Mouse (Mus musculus): ENCODE results near the gene Morn3. TPM values are rescaled to one million over a fixed set of nuclear protein-coding genes. Genes with fewer than 3 reads are reported as not detected.

The Morn3 gene
- polyA plus RNA-seq, 1 experiment from 2014 or later, result 0.45 TPM

DNA sequence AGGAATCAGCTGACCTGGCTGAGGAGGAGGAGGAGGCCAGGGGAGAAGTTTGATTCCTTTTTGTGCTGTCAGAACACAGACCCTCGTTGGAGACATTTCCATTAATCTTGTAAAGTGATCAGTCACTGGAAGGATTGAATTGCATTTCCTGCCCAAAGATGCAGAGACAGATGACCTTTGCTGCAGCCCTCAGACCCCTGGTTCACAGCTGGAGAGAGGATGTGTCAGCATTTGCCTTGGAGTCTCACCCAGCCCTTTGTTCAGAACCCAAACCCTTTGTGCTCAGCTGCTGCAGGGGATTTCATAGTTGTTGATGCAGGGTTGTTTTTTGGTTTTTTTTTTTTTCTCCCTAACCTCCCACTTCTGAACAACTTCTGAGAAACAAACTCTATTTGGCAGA lies 51.9 kb downstream of the Morn3 start:
- H3K9me3 ChIP-seq, result no peaks in the 10 kb centered on the region
- ATAC-seq, result peak; percentile 9; the same call in 1 of the 2 replicates
- no peak overlapping the region for H3K4me2 ChIP-seq (replicated peaks)
- whole genome bisulfite sequencing, result 0% methylated on average over 1 of the region's 1 CpGs
- no peak overlapping the region for H3K4me3 ChIP-seq (replicated peaks)
- no peaks in the 10 kb centered on the region for H3K27me3 ChIP-seq (replicated peaks)
- H3K36me3 ChIP-seq, result no peaks in the 10 kb centered on the region
- H3K9ac ChIP-seq, result no peak overlapping the region
- no peak overlapping the region for H3K27ac ChIP-seq
- peaks cover 12% of the 10 kb centered on the region for H3K4me1 ChIP-seq (replicated peaks)

DNA sequence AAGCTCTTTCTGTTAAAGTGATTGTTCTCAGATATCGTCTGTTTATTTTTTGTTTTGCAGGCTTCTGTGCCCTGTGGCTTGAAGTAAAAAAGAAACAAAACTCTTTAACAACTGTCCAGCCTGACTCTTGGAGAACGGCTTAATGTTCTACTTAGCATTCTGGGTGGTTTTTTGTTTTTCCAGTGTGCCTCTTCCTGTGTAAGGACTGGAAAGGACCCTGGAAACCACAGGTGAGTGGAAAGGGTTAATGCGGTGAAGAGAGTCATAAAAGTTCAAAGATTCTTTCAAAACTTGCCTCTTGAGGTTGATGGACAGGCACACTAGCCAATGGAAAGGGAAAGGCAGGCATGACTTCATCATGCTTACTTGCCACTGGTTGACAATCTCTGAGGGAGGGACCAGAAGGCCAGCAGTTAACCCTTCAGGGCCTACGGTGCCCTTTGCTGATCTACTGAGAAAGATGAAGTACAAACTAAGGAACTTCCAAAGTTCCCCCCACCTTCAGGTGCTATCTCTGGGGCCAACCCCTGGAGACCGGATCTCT lies 52.4 kb downstream of the Morn3 start:
- Histone ChIP-seq H3K4me3 (replicated peaks) (no peak overlapping the region), H3K27me3 (replicated peaks) (no peaks in the 10 kb centered on the region), H3K27ac (no peak overlapping the region), H3K4me2 (replicated peaks) (peak overlapping the region; percentile 45), H3K36me3 (no peaks in the 10 kb centered on the region), H3K9ac (no peak overlapping the region), H3K4me1 (replicated peaks) (peaks cover 16% of the 10 kb centered on the region), H3K9me3 (no peaks in the 10 kb centered on the region)
- 7% methylated on average over 5 of the region's 5 CpGs for WGBS
- ATAC-seq, result peak; percentile 95

- Histone ChIP-seq H3K4me2 (replicated peaks) (peak overlapping the region; percentile 45; the same call in 1 of the 2 replicates), H3K9me3 (no peaks in the 10 kb centered on the region), H3K27me3 (replicated peaks) (no peaks in the 10 kb centered on the region), H3K27ac (no peak overlapping the region), H3K9ac (no peak overlapping the region), H3K4me1 (replicated peaks) (peaks cover 16% of the 10 kb centered on the region), H3K4me3 (replicated peaks) (no peak overlapping the region), H3K36me3 (no peaks in the 10 kb centered on the region)
- 43% methylated on average over 2 of the region's 2 CpGs for WGBS
- 0 out of 2 replicates have a peak, but pooled peaks have one; percentile 17 for ATAC-seq
These were observed 53.0 kb downstream of the Morn3 start for GRCm38 (mm10) chr5:122993811-122994210.

GRCm38 (mm10) chr5:122991350-122992004 lies 55.3 kb downstream of the Morn3 start:
- H3K36me3 ChIP-seq, result no peaks in the 10 kb centered on the region
- no peaks in the 10 kb centered on the region for H3K27me3 ChIP-seq (replicated peaks)
- no peak overlapping the region for H3K4me2 ChIP-seq (replicated peaks)
- WGBS, result 39% methylated on average over 5 of the region's 5 CpGs
- no peak overlapping the region for H3K4me3 ChIP-seq (replicated peaks)
- H3K27ac ChIP-seq, result no peak overlapping the region
- ATAC-seq, result no peak
- H3K9me3 ChIP-seq, result no peaks in the 10 kb centered on the region
- H3K9ac ChIP-seq, result peak overlapping the region; percentile 3; the same call in 1 of the 2 replicates
- H3K4me1 ChIP-seq (replicated peaks), result peaks cover 25% of the 10 kb centered on the region

DNA sequence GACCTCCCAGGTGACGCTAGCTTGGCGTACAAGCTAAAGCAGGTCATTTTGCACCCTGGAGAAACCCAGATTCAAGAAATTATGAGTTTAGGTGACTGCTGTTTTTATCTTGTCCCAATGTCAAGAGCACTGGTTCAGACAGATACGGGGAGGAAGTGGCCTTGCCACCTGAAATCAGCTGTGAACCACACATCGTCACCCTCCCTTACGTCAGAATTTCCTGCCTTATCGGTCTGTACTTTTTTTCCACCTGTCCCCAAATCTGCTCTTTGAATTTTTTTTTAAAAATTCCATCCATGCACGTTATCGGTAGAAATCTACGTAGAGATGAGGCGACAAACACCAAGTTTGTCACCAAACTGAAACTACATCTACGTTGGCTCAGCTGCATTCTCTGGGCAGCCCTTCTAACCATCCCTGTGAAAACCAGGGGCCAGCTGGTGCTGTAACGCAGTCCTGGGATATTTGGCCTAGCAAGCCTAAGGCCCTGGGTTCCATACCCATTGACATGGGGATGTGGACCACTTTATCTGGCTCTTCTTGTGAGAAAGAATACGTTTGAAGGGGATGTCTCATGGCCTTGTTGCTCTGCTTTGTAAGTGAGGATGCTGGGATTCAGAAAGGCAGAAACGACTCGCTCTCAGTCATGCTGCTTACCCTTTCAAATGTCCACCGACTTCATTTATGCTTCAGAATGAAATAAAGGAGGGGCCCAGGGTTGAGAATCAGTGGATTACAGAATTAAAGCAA lies 56.2 kb downstream of the Morn3 start:
- ATAC-seq, result no peak
- Histone ChIP-seq H3K4me2 (replicated peaks) (peak overlapping the region; percentile 100), H3K27ac (no peak overlapping the region), H3K27me3 (replicated peaks) (no peaks in the 10 kb centered on the region), H3K9ac (peak overlapping the region; percentile 66; the same call in 1 of the 2 replicates), H3K4me3 (replicated peaks) (peak overlapping the region; percentile 73), H3K4me1 (replicated peaks) (peaks cover 27% of the 10 kb centered on the region), H3K36me3 (no peaks in the 10 kb centered on the region), H3K9me3 (no peaks in the 10 kb centered on the region)
- WGBS, result 39% methylated on average over 16 of the region's 16 CpGs

DNA sequence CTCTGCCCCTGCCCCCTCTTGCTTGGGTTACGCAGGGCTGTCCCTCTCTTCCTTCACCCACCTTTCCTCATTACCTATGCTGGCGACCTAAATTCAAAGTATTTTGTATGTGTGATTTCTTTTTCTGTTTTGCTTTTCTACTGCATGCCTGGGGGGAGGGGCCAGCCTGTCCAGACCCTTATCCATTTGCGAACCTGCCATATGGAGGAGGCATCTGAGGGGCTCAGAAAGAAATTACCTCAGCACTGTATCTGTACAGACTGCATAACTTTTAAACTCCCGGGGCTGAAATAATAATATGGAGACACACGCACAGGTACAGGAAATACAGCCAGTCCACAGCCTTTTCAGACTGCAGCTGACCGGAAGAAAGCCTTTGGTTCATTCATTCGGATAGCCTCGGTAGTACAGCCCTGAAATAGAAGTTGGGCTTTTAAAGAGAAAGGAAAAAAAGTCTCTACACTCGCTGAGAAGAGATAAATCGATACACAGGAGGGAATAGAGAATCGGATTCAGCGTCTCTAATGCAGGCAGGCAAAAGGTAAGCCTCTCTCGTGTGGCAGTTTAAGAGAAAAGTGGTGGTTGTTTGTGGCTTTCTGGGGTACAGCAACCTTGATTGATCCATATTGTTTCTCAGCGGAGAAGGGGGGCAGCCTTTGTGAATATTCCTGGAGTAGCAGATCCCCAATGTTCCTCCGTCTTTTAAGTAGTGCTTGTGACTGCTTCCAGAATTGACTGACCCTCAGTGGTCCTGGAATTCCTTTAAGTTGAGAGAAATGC lies 57.1 kb downstream of the Morn3 start, which contains the start of gene Kdm2b:
Kdm2b (minus strand) TSS at position 273 of the 780 bp plus-strand sequence.
- WGBS, result 8% methylated on average over 15 of the region's 15 CpGs
- peak within 1 kb of the TSS; percentile 75 for H3K27ac ChIP-seq
- no peaks in the 10 kb centered on the region for H3K36me3 ChIP-seq
- peak within 1 kb of the TSS; percentile 100 for H3K4me2 ChIP-seq (replicated peaks)
- H3K9me3 ChIP-seq, result no peaks in the 10 kb centered on the region
- peak within 1 kb of the TSS; percentile 66 for H3K9ac ChIP-seq
- ATAC-seq, result peak; percentile 15
- H3K4me1 ChIP-seq (replicated peaks), result peaks cover 27% of the 10 kb centered on the region
- peak within 1 kb of the TSS; percentile 73 for H3K4me3 ChIP-seq (replicated peaks)
- H3K27me3 ChIP-seq (replicated peaks), result no peaks in the 10 kb centered on the region

DNA sequence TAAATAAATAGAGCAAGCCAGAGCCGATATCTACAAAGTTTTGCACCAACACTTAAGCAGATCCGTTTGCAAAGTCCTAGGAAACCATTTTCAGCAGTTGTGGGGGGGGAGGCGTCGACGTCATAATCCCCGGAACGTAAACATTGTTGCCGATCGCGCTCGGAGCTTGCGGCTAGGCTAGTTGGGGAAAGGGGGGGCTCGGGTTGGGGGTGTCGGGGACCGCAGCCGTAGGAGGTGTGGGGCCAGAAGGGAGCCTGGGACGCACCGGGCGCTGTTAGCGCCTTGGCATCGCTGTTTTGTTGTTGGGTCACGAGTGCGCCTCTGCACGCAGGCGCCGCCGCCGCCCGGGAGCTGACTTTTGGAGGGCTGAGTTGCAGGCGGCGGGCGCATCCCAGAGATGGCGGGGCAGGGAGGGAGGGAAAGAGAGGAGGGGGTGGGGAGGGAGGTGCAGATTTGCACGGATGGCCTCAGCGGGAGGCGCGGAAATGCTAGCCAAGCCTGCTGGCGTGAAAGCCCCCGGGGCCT lies 57.8 kb downstream of the Morn3 start:
- WGBS, result under 1% methylated on average over 38 of the region's 39 CpGs
- peaks cover 27% of the 10 kb centered on the region for H3K4me1 ChIP-seq (replicated peaks)

GRCm38 (mm10) chr5:122988021-122988751 lies 58.6 kb downstream of the Morn3 start:
- no peaks in the 10 kb centered on the region for H3K9me3 ChIP-seq
- WGBS, result under 1% methylated on average over 41 of the region's 41 CpGs
- peak overlapping the region; percentile 66 for H3K9ac ChIP-seq
- no peaks in the 10 kb centered on the region for H3K36me3 ChIP-seq
- H3K4me2 ChIP-seq (replicated peaks), result peak overlapping the region; percentile 100
- H3K27me3 ChIP-seq (replicated peaks), result no peaks in the 10 kb centered on the region
- peak overlapping the region; percentile 73 for H3K4me3 ChIP-seq (replicated peaks)
- peaks cover 27% of the 10 kb centered on the region for H3K4me1 ChIP-seq (replicated peaks)
- peak overlapping the region; percentile 72 for H3K27ac ChIP-seq
- peak; percentile 48 for ATAC-seq

More for the DNA sequence above, 57.8 kb downstream of the Morn3 start:
- Histone ChIP-seq H3K36me3 (no peaks in the 10 kb centered on the region), H3K4me2 (replicated peaks) (peak overlapping the region; percentile 100), H3K9ac (peak overlapping the region; percentile 66), H3K27ac (peak overlapping the region; percentile 75), H3K27me3 (replicated peaks) (no peaks in the 10 kb centered on the region), H3K4me3 (replicated peaks) (peak overlapping the region; percentile 73), H3K9me3 (no peaks in the 10 kb centered on the region)
- peak; percentile 63 for ATAC-seq

DNA sequence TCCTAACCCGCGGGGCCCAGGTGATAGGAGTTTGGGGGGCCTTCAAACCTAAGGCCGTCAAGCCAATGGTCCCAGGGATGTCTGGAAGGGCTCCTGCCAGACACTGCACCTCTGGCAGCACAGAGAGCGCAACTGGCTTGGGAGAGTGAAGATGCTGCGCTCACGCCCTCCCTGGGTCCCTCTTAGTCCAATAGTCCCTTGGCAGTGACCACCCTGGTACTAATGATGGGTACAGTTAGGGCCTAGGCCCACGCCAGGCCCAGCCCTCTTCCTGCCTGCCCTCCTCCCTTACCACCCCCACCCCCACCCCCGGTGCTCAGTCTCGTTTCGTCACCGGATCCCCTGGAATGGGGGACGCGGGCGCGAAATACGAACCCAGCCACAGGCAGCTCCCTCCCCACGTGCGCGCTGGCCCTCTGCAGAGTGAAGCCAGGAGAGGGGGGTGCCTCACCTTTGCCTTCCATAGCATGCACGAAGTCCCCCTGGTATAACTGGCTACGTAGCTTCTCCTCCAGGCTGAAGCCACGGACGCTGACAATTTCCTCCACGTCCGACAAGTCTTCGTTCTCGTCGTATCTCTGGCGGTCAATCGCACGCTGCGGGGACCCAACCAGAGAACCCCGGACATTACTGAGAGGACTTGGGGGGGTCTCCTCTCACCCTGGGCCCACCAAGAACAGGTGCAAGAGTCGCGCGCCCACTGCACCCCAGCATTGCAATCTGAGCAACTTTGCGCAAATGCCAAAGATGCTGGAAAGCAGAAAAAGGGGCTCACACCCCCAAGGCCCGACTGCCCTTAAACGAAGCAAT lies 59.4 kb downstream of the Morn3 start:
- Histone ChIP-seq H3K9me3 (no peaks in the 10 kb centered on the region), H3K27ac (no peak overlapping the region), H3K4me1 (replicated peaks) (peaks cover 27% of the 10 kb centered on the region), H3K4me2 (replicated peaks) (peak overlapping the region; percentile 100), H3K4me3 (replicated peaks) (peak overlapping the region; percentile 73), H3K9ac (peak overlapping the region; percentile 66), H3K27me3 (replicated peaks) (no peaks in the 10 kb centered on the region), H3K36me3 (no peaks in the 10 kb centered on the region)
- peak; percentile 24; the same call in 1 of the 2 replicates for ATAC-seq
- WGBS, result 6% methylated on average over 39 of the region's 39 CpGs

DNA sequence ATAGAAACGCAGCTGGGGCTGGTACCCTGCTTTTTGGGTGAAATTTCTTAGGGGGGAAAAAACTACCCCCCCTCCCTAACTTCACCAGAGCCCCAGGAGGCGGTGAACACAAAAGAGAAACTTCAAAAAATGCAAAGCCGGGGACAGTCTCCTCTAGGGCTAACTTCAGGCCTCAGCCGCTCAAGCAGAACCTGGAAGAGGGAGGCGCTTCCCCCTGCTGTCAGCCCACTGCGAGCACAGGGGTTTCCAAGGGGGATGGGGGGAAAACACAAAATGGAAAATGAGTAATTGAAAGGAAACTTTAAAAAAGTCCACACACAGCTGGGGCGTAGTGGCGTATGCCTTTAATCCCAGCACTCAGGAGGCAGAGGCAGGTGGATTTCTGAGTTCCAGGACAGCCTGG lies 60.7 kb downstream of the Morn3 start:
- Histone ChIP-seq H3K27me3 (replicated peaks) (no peaks in the 10 kb centered on the region), H3K4me1 (replicated peaks) (peaks cover 23% of the 10 kb centered on the region), H3K9me3 (no peaks in the 10 kb centered on the region), H3K9ac (no peak overlapping the region), H3K36me3 (no peaks in the 10 kb centered on the region), H3K4me2 (replicated peaks) (no peak overlapping the region), H3K4me3 (replicated peaks) (no peak overlapping the region), H3K27ac (no peak overlapping the region)
- WGBS, result 73% methylated on average over 8 of the region's 8 CpGs
- no peak for ATAC-seq

Measured in intestine, embryonic 15.5 days (tissue).